Mouse (Mus musculus): ENCODE measurements around the gene Ablim1. TPM values are rescaled to one million over a fixed set of nuclear protein-coding genes. Genes with fewer than 3 reads are reported as not detected.

Ablim1 gene
- polyA plus RNA-seq, 1 experiment from 2014 or later: 37.9 TPM

GRCm38 (mm10) chr19:57357244-57357643 is 42.5 kb upstream of the Ablim1 start:
- Histone ChIP-seq H3K4me1 (replicated peaks) (peaks cover 26% of the 10 kb centered on the region), H3K27ac (no peak overlapping the region), H3K4me3 (no peak overlapping the region), H3K27me3 (no peaks in the 10 kb centered on the region), H3K9me3 (no peaks in the 10 kb centered on the region), H3K9ac (no peak overlapping the region), H3K4me2 (no peak overlapping the region), H3K36me3 (no peaks in the 10 kb centered on the region)
- ATAC-seq (ENCODE audit: low FRiP score): no peak
- 88% methylated on average over 6 of the region's 6 CpGs for WGBS

GRCm38 (mm10) chr19:57356273-57356672 is 41.6 kb upstream of the Ablim1 start:
- H3K27me3 ChIP-seq: no peaks in the 10 kb centered on the region
- no peaks in the 10 kb centered on the region for H3K9me3 ChIP-seq
- WGBS: 83% methylated on average over 7 of the region's 7 CpGs
- no peak for ATAC-seq (ENCODE audit: low FRiP score)
- H3K4me3 ChIP-seq: no peak overlapping the region
- peak overlapping the region; percentile 10; the same call in 1 of the 2 replicates for H3K27ac ChIP-seq
- H3K4me2 ChIP-seq: no peak overlapping the region
- no peaks in the 10 kb centered on the region for H3K36me3 ChIP-seq
- peaks cover 23% of the 10 kb centered on the region for H3K4me1 ChIP-seq (replicated peaks)
- H3K9ac ChIP-seq: no peak overlapping the region

DNA sequence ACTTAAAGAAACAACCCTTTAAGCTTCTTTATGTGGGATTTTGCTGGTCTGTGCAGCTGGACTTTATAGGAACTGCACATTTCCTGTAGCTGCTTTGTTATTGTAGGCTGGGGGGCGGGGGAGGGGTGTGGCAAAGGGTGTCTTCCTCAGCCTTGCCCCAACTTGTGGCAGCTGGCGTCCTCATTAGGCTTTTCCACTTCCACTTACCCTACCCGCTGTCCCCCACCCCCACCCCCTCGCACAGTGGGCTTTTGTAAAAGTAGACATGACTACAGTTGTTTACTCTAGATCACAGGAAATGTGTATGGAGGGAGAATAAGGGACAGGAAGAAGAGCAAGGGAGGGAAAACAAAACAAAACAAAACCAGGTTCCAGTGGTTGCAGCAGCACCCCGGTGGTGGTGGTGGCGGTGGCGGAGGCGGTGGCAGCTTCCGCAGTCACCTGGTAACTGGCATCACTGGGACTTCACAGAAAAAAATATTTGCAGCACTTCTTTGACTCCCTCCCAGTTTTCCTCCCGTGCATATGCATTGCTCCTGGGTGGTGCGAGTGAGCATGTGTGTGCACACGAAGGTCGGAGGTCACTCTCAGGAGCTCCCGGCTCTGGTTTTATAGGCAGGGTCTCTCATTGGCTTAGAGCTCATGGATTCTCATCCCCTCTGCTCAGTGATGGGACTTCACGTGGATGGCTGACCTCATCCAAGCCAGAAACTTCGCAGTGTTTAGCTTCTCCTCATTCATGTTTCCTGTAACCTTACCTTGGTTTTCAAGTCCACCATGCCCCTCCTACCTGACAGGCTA is 40.9 kb upstream of the Ablim1 start:
- H3K36me3 ChIP-seq: no peaks in the 10 kb centered on the region
- H3K4me2 ChIP-seq: no peak overlapping the region
- no peaks in the 10 kb centered on the region for H3K9me3 ChIP-seq
- H3K27me3 ChIP-seq: no peaks in the 10 kb centered on the region
- peaks cover 23% of the 10 kb centered on the region for H3K4me1 ChIP-seq (replicated peaks)
- no peak for ATAC-seq (ENCODE audit: low FRiP score)
- WGBS: 77% methylated on average over 16 of the region's 16 CpGs
- H3K9ac ChIP-seq: no peak overlapping the region
- H3K27ac ChIP-seq: peak overlapping the region; percentile 10; the same call in 1 of the 2 replicates
- H3K4me3 ChIP-seq: no peak overlapping the region

DNA sequence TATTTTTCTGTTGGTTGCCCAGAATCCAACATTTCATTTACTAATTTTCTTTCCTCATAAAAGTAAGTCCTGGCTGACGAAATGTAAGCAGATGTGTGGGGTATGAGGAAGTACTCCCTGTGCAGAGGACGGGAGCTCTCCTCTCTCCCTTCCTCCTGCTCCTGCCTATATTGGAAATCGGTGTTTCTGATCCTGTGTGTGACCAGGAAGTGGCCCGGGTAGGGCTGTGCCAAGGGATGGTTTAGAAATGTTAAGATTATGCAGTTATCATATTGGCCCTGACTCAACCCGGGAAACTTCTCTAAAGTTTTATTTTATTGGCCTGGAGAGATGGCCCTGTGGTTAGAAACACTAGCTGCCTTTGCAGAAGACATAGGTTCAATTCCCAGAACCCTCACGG is 40.0 kb upstream of the Ablim1 start:
- H3K9me3 ChIP-seq: no peaks in the 10 kb centered on the region
- ATAC-seq (ENCODE audit: low FRiP score): no peak
- WGBS: 87% methylated on average over 6 of the region's 6 CpGs
- no peak overlapping the region for H3K4me2 ChIP-seq
- H3K36me3 ChIP-seq: no peaks in the 10 kb centered on the region
- H3K9ac ChIP-seq: no peak overlapping the region
- H3K4me1 ChIP-seq (replicated peaks): peaks cover 16% of the 10 kb centered on the region
- H3K27ac ChIP-seq: no peak overlapping the region
- H3K4me3 ChIP-seq: no peak overlapping the region
- no peaks in the 10 kb centered on the region for H3K27me3 ChIP-seq

- no peak for ATAC-seq (ENCODE audit: low FRiP score)
- H3K36me3 ChIP-seq: no peaks in the 10 kb centered on the region
- no peaks in the 10 kb centered on the region for H3K9me3 ChIP-seq
- no peak overlapping the region for H3K27ac ChIP-seq
- no peak overlapping the region for H3K9ac ChIP-seq
- no peak overlapping the region for H3K4me2 ChIP-seq
- peaks cover 10% of the 10 kb centered on the region; the same call in 1 of the 2 replicates for H3K4me1 ChIP-seq (replicated peaks)
- no peaks in the 10 kb centered on the region for H3K27me3 ChIP-seq
- H3K4me3 ChIP-seq: no peak overlapping the region
- 85% methylated on average over 11 of the region's 11 CpGs for WGBS
Observed at GRCm38 (mm10) chr19:57354050-57354449, 39.3 kb upstream of the Ablim1 start.

- 78% methylated on average over 10 of the region's 10 CpGs for WGBS
Observed at GRCm38 (mm10) chr19:57353228-57353627, 38.5 kb upstream of the Ablim1 start.

GRCm38 (mm10) chr19:57352337-57352935 is 37.7 kb upstream of the Ablim1 start:
- ATAC-seq (ENCODE audit: low FRiP score): no peak

More at GRCm38 (mm10) chr19:57353228-57353627, 38.5 kb upstream of the Ablim1 start:
- no peak for ATAC-seq (ENCODE audit: low FRiP score)
- Histone ChIP-seq H3K9ac (no peak overlapping the region), H3K27me3 (no peaks in the 10 kb centered on the region), H3K27ac (no peak overlapping the region), H3K9me3 (no peaks in the 10 kb centered on the region), H3K4me1 (replicated peaks) (peaks cover 4% of the 10 kb centered on the region; the same call in 1 of the 2 replicates), H3K36me3 (no peaks in the 10 kb centered on the region), H3K4me3 (no peak overlapping the region), H3K4me2 (no peak overlapping the region)

DNA sequence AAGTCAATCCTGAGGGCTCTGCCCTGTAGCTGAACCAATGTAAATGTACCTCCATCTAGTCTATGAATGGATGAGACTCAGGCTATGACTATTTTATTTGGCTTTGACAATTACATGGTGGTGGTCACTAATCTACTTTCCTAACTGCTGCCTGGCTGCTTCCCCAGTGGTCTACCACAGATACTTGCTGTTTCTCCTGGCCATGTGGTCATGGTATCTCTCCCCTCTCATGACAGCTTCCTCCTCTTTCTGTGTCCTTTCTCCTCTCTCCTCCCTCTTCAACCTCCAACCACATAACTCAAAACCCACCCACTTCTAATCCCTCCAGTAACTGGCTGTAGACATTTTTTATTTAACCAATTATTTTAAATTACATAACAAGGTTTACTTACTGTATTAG is 34.4 kb upstream of the Ablim1 start:
- H3K36me3 ChIP-seq: no peaks in the 10 kb centered on the region
- no peak overlapping the region for H3K27ac ChIP-seq
- H3K4me2 ChIP-seq: no peak overlapping the region
- ATAC-seq (ENCODE audit: low FRiP score): no peak
- no peaks in the 10 kb centered on the region for H3K9me3 ChIP-seq
- no peak overlapping the region for H3K9ac ChIP-seq
- H3K27me3 ChIP-seq: no peaks in the 10 kb centered on the region
- peaks cover 4% of the 10 kb centered on the region; the same call in 1 of the 2 replicates for H3K4me1 ChIP-seq (replicated peaks)
- H3K4me3 ChIP-seq: no peak overlapping the region

More at GRCm38 (mm10) chr19:57352337-57352935, 37.7 kb upstream of the Ablim1 start:
- Histone ChIP-seq H3K9ac (no peak overlapping the region), H3K4me3 (no peak overlapping the region), H3K27ac (no peak overlapping the region), H3K27me3 (no peaks in the 10 kb centered on the region), H3K4me1 (replicated peaks) (peaks cover 4% of the 10 kb centered on the region; the same call in 1 of the 2 replicates), H3K36me3 (no peaks in the 10 kb centered on the region), H3K9me3 (no peaks in the 10 kb centered on the region), H3K4me2 (no peak overlapping the region)
- WGBS: 90% methylated on average over 12 of the region's 12 CpGs

DNA sequence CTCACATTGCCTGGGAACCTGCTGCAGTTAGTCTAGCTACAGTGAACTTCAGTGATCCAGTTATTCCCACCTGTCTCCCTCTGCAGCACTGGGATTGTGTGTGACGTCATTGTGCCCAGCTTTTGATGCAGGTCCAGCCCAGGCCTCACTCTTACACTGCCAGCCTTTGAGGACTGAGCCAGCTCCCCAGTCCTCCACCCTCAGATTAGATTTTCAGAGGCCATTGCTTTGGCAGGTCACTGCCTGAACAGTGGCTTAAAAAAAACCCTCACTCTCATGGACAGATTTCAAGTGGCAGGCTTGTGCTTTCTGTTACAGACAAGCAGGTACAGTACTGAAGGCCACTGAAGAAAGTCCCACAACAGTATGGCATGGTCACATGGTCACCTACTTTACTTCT is 30.0 kb upstream of the Ablim1 start:
- Histone ChIP-seq H3K4me1 (replicated peaks) (no peaks in the 10 kb centered on the region), H3K4me3 (no peak overlapping the region), H3K27me3 (no peaks in the 10 kb centered on the region), H3K27ac (no peak overlapping the region), H3K36me3 (no peaks in the 10 kb centered on the region), H3K4me2 (no peak overlapping the region), H3K9ac (no peak overlapping the region), H3K9me3 (no peaks in the 10 kb centered on the region)
- 80% methylated on average over 1 of the region's 1 CpGs for WGBS
- no peak for ATAC-seq (ENCODE audit: low FRiP score)

DNA sequence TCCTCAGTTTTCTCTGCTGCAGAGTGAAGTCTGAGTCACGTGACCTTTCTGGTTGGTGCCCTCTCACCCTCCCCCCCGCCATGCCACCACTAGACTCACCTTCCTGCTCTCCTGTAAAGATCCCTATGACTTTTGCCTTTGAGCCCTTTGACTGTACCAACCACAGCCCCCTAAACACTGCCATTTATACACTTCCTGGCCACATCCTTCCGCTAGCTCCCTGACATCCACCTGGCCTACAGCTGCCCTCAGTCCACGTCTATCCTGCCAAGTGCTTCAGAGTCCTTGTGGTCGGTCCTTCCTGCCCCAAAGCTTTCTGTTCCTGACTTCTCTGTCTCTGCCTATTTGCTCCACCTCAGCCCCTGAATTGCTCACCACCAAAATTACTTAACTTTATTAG is 29.1 kb upstream of the Ablim1 start:
- 98% methylated on average over 5 of the region's 5 CpGs for WGBS
- no peak for ATAC-seq (ENCODE audit: low FRiP score)
- Histone ChIP-seq H3K36me3 (no peaks in the 10 kb centered on the region), H3K4me1 (replicated peaks) (no peaks in the 10 kb centered on the region), H3K4me3 (no peak overlapping the region), H3K4me2 (no peak overlapping the region), H3K27me3 (no peaks in the 10 kb centered on the region), H3K9me3 (no peaks in the 10 kb centered on the region), H3K27ac (no peak overlapping the region), H3K9ac (no peak overlapping the region)

DNA sequence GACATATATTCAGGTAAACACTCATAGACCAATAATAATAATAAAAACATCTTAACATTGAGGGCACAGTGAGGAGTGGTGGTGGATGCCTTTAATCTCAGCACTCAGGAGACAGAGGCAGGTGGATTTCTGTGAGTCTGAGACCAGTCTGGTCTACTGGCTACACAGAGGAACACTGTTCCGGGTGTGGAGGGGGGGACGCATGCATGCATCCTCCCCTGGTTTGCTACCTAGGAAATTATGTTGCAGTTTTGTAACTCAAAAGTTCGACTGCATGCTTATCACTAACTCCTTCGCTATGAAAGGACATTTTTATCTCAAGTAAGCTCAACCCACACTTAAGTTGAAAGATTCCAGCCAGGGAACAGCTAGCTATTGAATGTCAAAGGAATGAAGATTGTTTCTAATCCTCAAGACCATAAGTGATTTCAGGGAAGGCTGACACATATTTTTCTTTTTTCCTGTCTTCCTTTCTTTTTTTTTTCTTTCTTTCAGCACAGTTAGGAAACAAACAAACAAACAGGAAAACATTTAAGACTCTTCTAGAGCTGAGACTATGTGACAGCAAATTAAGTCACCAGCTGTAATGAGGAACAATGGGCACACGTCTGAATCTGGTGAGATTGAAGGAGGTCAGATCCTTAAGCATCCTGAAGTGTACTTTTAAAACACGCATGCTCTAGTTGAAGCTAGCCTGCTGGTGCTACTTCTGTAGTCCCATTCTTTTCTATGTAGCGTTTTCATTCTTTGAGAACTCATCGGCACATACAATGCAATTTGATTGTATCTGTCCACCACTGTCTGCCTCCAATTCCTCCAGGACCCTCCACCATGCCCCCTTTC is 26.4 kb upstream of the Ablim1 start:
- Histone ChIP-seq H3K27me3 (no peaks in the 10 kb centered on the region), H3K4me1 (replicated peaks) (no peaks in the 10 kb centered on the region), H3K4me3 (no peak overlapping the region), H3K4me2 (no peak overlapping the region), H3K27ac (no peak overlapping the region), H3K9ac (no peak overlapping the region), H3K9me3 (no peaks in the 10 kb centered on the region), H3K36me3 (no peaks in the 10 kb centered on the region)
- no peak for ATAC-seq (ENCODE audit: low FRiP score)
- 78% methylated on average over 8 of the region's 8 CpGs for WGBS

GRCm38 (mm10) chr19:57339281-57339864 is 24.7 kb upstream of the Ablim1 start:
- Histone ChIP-seq H3K4me3 (no peak overlapping the region), H3K27me3 (no peaks in the 10 kb centered on the region), H3K9ac (no peak overlapping the region), H3K4me2 (no peak overlapping the region), H3K36me3 (no peaks in the 10 kb centered on the region), H3K9me3 (no peaks in the 10 kb centered on the region), H3K27ac (no peak overlapping the region), H3K4me1 (replicated peaks) (no peaks in the 10 kb centered on the region)
- no peak for ATAC-seq (ENCODE audit: low FRiP score)
- 90% methylated on average over 13 of the region's 13 CpGs for WGBS

All from hindbrain, embryonic 13.5 days (tissue).